Mouse (Mus musculus): ENCODE results near the gene Grifin.

- TF ChIP-seq CTCF (IDR thresholded peaks at IDR 0.05; ENCODE audit: low read depth) (no peak), EP300 (optimal IDR thresholded peaks at IDR 0.05) (no peak)
Observed at GRCm38 (mm10) chr5:140608634-140609015, 43.8 kb upstream of the Grifin start.

Measured in stomach, postnatal 0 days (tissue).